Mouse (Mus musculus) CH12.LX (cell line): Measurements from ENCODE around the gene Gsta2.
"Not testable (repeated sequence)": the region's sequence is repeated elsewhere in the genome, so short reads cannot be mapped to it uniquely, and the experiment has no call there.

Source experiments
- CHD2 ChIP-seq: IDR thresholded peaks from 2 replicates; pipeline ENCODE4 v1.6.1; 2011; ENCODE audit warnings: low read length, improper control_type of control experiment
- CTCF ChIP-seq, 2 experiments: IDR thresholded peaks in 1 of 2; conservative IDR thresholded peaks in 1 of 2; 2 replicates each; pipeline ENCODE4 v1.5.1; 2011 to 2012; ENCODE audit warnings: low read depth in 2 of 2, low read length in 2 of 2, improper control_type of control experiment in 1 of 2, inconsistent platforms in 1 of 2, mild to moderate bottlenecking in 1 of 2, moderate library complexity in 1 of 2
- ELF1 ChIP-seq: IDR thresholded peaks from 2 replicates; pipeline ENCODE4 v1.6.1; 2014; ENCODE audit warnings: low read depth, mild to moderate bottlenecking, inconsistent platforms, low read length, improper control_type of control experiment
- EP300 ChIP-seq: IDR thresholded peaks from 2 replicates; pipeline ENCODE4 v1.6.1; 2011; ENCODE audit warnings: low read length, improper control_type of control experiment
- HCFC1 ChIP-seq: IDR thresholded peaks from 2 replicates; pipeline ENCODE4 v1.6.1; 2012; ENCODE audit warnings: low read depth, mild to moderate bottlenecking, inconsistent platforms, low read length, improper control_type of control experiment
- MAX ChIP-seq: IDR thresholded peaks from 2 replicates; pipeline ENCODE4 v1.6.1; 2011; ENCODE audit warnings: low read length, improper control_type of control experiment
- MEF2A ChIP-seq: IDR thresholded peaks from 2 replicates; pipeline ENCODE4 v1.6.1; 2014; ENCODE audit warnings: low read depth, mild to moderate bottlenecking, inconsistent platforms, low read length, improper control_type of control experiment, borderline replicate concordance
- MXI1 ChIP-seq: IDR thresholded peaks from 2 replicates; pipeline ENCODE4 v1.6.1; 2011; ENCODE audit warnings: mild to moderate bottlenecking, low read depth, low read length, improper control_type of control experiment
- POLR2A ChIP-seq: IDR thresholded peaks from 2 replicates; pipeline ENCODE4 v1.6.1; 2011; ENCODE audit warnings: low read depth, mild to moderate bottlenecking, improper control_type of control experiment, low read length
- RCOR1 ChIP-seq: conservative IDR thresholded peaks from 2 replicates; pipeline ENCODE4 v1.6.1; 2012; ENCODE audit warnings: low read depth, mild to moderate bottlenecking, inconsistent platforms, low read length, improper control_type of control experiment
- UBTF ChIP-seq: IDR thresholded peaks from 2 replicates; pipeline ENCODE4 v1.6.1; 2012; ENCODE audit warnings: low read depth, mild to moderate bottlenecking, inconsistent platforms, low read length, improper control_type of control experiment, moderate library complexity
- ZC3H11A ChIP-seq: IDR thresholded peaks from 2 replicates; pipeline ENCODE4 v1.6.1; 2012; ENCODE audit warnings: low read depth, mild to moderate bottlenecking, inconsistent platforms, low read length, improper control_type of control experiment

DNA sequence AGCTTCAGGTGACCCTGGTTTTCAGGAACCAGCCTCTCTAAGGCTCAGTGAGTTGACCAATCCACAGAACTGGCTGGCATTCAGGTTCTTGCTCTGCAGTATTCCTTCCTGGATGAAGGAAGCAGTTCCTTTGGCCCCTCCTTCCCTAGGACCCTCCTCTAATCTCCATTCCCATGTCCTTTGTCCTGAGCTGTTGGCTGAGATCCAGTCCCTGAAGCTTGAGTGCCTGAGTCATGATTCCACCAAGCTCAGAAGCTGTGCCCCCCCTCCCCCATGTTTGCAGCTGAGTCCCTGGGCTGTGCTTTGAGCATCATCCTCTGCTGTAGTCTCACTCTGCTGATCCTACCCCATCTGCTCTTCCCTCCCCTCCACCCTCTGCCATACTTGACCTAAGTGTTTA is 18.5 kb downstream of the Gsta2 start:
- not testable (repeated sequence) for TF ChIP-seq ZC3H11A; POLR2A; RCOR1; CTCF (conservative IDR thresholded peaks at IDR 0.05 in 1 of 2, IDR thresholded peaks at IDR 0.05 in 1 of 2; ENCODE audit: low read depth in 2 of 2, low read length in 2 of 2); MEF2A; ELF1; HCFC1; EP300; UBTF; MXI1; CHD2; MAX
